Mouse (Mus musculus): ENCODE results near the gene Otulinl.

The Otulinl gene

DNA sequence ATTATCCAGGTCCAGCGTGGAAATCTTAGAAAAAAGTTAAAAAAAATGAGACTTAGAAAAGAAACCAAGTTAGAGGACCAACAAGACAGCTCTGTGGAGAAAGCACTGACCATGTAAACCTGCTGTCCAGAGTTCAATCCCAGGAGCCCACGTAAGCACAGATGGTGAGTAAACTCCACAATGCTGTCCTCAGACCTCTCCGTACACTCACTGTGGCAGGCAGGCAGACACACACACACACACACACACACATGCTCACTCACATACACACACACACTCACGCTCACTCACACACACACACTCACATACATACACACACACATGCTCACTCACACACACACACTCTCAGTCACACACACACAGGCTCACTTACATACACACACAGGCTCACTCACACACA lies 68.1 kb downstream of the Otulinl start:
- DNase-seq (ENCODE audit: low read depth) = no peak

DNA sequence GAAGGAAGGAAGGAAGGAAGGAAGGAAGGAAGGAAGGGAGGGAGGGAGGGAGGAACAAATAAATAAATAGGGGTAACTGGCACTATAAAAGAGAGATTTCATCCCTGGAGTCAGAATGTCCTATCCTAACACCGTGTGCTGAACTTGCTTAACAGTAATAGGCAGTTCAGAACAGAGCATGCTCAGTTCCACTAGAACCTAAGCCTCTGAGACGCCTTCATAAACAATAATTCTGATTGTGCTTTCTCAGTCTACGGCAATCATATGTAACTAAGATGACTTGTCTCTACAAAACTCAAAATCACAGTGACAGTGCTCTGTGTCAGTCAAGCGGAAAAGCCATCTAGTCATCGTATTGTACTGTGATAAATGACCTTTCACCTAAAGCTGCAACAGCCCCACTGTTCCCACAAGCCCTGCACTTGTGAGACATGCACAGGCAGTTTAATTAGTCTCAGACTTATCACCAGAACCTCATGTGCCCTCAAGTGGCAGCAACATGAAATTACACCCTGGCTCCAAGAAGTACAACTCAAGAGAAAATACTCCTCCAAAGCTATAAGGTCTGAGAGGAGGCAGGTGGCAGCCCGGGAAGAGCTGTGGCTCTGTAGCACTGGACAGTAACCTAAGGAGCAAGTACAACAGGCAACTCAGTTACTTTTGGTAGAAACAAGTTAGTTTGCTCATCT lies 68.7 kb downstream of the Otulinl start:
- peak; percentile 39 for DNase-seq (ENCODE audit: low read depth)

DNA sequence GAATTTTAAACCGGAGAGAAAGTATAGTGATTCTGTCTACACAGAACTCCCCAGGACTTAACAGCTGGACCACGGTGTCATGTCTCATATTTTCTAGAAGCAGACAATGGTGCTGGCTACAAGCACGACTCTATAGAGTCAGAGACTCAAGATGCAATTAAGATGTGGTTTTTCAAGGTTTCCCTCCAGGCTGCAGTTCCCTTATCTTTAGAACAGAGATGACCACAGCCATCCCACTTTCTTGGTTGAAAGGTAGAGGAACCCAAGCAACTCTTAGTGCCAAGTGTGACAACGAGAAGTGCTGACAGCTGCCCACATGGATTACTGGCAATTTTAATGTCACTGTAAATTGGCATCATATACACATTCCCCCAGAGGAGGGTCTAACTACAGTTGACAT lies 71.8 kb downstream of the Otulinl start:
- no peak for DNase-seq (ENCODE audit: low read depth)

DNA sequence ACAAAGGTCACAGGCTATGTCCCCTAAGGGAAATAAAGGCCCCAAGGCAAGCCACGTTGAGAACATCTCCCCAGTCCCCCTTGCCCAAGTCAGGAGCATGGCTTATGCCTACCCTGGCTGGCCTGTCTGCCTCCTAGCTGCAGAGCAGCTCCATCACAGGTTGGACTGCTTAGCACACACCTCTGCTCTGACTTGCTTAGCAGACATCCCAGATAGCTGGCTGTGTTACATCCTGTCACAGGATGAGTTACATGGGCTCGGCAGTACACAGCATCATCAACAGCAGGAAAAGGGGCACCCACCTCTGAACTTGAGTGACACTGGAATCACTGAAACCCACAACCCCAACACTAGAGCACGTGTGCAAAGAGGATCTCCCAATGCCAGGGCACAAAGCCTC lies 76.1 kb downstream of the Otulinl start:
- DNase-seq (ENCODE audit: low read depth) = no peak
